Mouse (Mus musculus) mouse trophoblast stem cell (cell line): ENCODE measurements around the gene Mettl21e.

Experiments
- in situ Hi-C, 2 experiments: fragments of 300-500 bp; cut with MseI, MboI; formaldehyde crosslinking; loops; 2 replicates in 1 of 2; 3 replicates in 1 of 2; pipeline ENCODE4 v1.15.1; 2025

The Mettl21e gene

DNA sequence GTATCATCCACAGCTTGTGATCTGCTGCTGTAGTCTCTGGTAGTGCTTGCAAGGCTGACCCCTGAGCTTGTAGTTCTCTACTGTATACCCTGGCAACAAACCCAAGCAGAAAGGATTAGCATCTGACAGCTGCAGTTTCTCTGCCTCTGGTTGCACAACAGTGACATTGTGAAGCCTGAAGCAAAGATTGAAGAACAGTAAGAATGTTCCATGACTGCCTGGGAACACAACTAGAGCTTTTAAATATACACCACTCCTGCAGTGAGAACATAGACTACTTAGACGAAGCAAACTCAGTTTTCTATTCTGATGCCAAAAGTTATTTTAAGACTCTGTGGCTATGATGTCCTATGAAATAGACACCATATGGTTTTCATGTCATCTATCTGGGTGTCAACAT is at the start of gene Mettl21e:
Mettl21e (minus strand) TSS at position 86 of the 400 bp plus-strand sequence.
- in situ Hi-C loops, result no loop called here

- in situ Hi-C loops, result loop anchor here in 1 of 2 experiments (25.0 kb wide), 2 partner anchors 197 to 497 kb away; no protein-coding TSS in a partner anchor
These were observed 21.7 kb upstream of the Mettl21e start for GRCm38 (mm10) chr1:44240440-44240839.

DNA sequence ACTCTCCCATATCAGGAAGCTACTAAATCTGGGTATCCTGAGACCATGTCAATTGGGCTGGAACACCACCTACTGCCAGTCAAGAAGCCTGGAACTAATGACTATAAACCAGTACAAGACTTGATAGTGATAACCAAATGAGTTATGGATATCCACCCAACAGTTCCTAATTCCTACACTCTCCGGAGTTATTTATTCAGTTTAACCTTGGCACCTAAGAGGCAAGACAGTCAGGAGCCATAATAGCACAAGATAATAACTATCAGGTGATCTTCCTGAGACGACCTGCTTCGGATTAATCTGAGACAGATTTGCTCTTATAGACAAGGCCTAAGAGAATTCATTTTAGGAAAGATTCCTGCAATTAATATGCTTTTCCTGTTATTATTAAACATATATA is 21.2 kb upstream of the Mettl21e start:
- in situ Hi-C loops, result loop anchor here in 1 of 2 experiments (25.0 kb wide), 2 partner anchors 197 to 497 kb away; no protein-coding TSS in a partner anchor

GRCm38 (mm10) chr1:44237305-44237704 is 18.5 kb upstream of the Mettl21e start:
- in situ Hi-C loops, result loop anchor here in 1 of 2 experiments (25.0 kb wide), 2 partner anchors 200 to 500 kb away; no protein-coding TSS in a partner anchor

- in situ Hi-C loops, result loop anchor here in 1 of 2 experiments (25.0 kb wide), 2 partner anchors 202 to 502 kb away; no protein-coding TSS in a partner anchor
These were observed 16.6 kb upstream of the Mettl21e start for GRCm38 (mm10) chr1:44235311-44235710.

GRCm38 (mm10) chr1:44234531-44234930 is 15.8 kb upstream of the Mettl21e start:
- in situ Hi-C loops, result loop anchor here in 1 of 2 experiments (25.0 kb wide), 2 partner anchors 203 to 503 kb away; no protein-coding TSS in a partner anchor

- in situ Hi-C loops, result loop anchor here in 1 of 2 experiments (25.0 kb wide), 2 partner anchors 208 to 508 kb away; no protein-coding TSS in a partner anchor
These were observed 10.3 kb upstream of the Mettl21e start for GRCm38 (mm10) chr1:44229044-44229443.

DNA sequence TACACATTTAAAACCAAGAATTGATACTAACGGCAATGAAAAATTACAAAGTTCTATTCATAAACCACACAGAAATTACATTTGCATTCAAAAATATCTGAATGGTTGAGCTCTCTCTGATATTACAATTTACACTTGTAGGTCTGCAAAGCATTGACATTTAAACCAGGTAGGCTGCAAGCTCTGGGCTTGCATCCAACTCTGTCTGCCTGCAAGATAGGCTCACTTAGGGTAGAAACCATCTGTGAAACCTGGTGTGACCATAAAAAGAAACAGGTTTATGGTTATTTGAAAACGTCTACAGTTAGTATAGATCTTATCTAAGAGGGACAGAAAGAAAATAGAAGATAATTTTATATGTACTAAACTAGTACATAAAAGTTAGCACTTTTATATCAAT is 1.6 kb downstream of the Mettl21e start:
- in situ Hi-C loops, result no loop called here

DNA sequence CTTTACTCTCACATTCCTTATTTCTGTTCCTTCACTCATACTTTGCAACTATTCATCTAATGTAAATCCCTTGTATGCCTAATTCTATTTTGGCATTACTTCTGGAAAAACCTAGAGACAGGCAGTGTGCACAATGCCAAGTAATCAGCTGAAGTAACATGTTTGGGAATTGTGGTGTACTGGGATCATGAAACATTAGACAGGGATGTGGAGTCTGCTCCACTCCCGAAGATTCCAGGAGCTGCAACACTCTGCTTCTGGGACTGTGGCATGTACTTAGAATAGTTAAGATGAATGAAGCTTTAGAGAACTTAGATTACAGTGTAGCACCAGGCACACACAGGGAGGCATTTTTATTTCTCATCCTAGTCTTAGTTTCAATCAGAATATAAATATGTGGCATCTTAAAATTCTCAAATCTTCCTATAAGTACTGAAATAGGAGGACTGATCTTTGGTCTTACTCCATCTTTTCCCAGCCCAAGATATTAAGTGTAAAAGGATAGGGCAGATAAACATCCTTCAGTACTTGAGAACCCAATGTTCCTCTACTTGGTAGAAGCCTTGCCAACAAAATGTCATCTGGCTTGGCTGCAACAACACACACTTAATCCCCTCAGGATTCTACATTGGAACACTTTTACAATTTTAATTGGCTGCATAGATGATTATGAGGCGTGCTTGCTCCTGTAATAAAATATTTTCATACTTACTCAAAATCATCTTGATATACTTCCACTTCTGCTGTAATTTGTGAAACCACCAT is 2.2 kb downstream of the Mettl21e start:
- in situ Hi-C loops, result no loop called here

DNA sequence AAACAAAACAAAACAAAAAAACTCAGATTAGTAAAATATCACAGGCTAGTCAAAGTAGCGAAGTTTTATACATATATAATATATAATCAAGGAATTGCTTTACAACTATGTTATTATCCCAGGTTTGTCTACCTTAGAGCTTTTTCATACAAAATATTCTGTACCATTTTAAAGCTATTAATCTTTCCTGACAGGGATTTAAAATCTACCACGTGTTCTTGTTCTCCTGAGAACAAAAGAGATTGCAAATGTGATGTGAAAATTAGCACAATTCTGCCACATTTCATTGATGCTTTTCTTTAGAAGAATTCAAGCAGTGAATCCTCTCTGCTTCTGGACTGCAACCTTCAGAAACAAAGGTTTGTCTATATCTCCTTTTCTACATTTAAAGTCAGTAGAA is 4.3 kb downstream of the Mettl21e start:
- in situ Hi-C loops, result no loop called here

DNA sequence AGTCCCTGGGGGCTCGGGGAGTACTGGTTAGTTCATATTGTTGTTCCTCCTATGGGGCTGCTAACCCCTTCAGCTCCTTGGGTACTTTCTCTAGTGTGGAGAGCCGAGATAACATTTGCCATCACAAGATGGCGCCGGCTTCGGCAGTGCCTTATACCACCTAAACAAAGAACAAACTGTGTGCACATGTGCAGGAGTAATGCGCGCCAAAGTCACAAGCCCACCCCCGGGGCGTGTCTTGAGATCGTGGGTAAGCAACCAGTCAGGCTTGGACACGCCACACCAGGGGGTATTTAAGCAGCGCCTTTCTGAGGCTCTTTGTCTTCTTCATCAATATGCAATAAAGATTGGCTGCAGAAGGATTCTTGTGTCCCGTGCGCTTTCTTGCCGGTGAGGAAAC is 15.9 kb downstream of the Mettl21e start:
- in situ Hi-C loops, result no loop called here

DNA sequence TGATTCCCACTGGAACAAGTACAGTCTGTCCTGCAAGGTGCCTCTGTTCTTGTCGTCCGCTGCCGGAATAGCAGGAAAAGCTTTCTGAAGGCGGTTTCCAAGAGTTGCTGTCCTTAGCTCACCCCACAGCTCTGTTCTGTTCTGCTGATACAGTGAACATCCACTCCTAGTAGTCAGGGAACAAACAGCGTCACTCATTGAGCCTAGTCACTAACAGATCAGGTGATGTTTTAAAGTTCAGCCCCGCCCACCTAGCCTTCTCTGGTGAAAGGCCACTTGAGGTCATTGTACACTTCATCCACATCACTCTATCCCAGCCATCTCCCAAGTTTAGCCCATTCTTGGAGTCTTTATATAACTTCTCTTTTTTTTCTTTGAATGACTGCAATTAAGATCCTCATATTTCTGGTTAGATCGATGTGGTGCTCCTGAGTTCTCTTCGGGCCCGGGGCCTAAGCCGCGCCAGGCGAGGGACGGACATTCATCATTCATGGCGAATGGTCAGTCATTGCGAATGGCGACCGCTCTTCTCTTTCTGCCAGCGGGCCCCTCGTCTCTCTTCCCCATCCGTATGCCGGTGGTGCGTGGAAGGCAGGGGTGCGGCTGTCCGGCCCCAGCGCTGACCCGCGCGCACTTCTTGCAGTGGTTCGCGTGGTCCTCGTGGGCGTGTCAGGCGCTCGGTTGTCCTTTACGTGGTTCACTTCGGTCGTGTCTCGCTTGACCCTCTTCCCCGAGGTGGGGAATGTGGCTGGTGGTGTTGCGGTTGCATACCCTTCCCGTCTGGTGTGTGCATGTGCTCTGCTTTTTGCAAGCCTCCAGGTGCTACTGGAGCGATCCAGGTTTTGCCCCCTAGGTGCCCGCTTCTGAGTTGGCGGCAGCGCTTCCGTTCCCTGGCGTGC is 20.2 kb downstream of the Mettl21e start:
- in situ Hi-C loops, result no loop called here

GRCm38 (mm10) chr1:44186396-44186795 is 32.4 kb downstream of the Mettl21e start:
- in situ Hi-C loops, result no loop called here

- in situ Hi-C loops, result no loop called here
These were observed 40.7 kb downstream of the Mettl21e start for GRCm38 (mm10) chr1:44178086-44178485.

- in situ Hi-C loops, result no loop called here
These were observed 44.9 kb downstream of the Mettl21e start for GRCm38 (mm10) chr1:44173903-44174302.

DNA sequence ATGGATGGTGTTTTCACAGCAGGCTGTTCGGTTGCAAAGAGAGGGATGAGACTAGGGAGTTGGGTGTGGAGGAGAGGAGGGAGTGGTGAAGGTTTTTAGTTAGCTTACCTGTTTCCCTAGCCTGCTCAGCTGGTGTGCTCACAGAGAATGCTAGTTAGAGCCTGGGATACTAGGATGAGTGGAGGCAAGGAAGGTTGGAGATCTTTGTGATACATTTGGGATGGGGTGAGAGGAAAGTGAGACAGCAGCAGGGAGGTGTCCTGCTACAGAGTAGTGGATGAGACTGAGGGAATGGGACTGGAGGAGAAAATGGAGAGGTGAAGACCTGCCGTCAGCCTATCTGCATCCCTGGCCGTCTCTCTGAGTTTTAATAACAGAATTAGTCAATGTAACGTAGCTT is 46.1 kb downstream of the Mettl21e start:
- in situ Hi-C loops, result no loop called here

GRCm38 (mm10) chr1:44167859-44168383 is 50.8 kb downstream of the Mettl21e start:
- in situ Hi-C loops, result no loop called here

GRCm38 (mm10) chr1:44162389-44162788 is 56.4 kb downstream of the Mettl21e start:
- in situ Hi-C loops, result no loop called here

- in situ Hi-C loops, result no loop called here
These were observed 56.9 kb downstream of the Mettl21e start for GRCm38 (mm10) chr1:44161818-44162217.

DNA sequence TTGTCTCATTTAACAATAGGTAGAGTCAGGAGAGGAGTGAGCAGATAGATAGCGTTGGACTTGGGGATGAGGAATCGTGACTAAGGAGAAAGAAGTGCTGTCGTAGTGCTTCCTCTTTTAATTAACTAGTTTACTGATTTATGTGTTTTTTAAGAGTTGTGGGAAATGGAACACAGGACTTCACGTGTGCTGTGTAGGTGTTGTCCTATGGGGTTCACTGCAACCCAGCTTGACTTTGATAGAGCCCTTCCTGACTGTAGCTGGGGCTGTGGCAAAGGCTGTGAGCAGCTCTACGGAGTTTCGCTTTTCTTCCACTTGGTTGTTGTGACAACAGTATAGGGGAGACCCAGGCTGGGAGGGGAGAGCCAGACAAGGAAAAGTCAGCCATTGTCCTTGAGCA is 60.4 kb downstream of the Mettl21e start:
- in situ Hi-C loops, result no loop called here

- in situ Hi-C loops, result no loop called here
These were observed 63.5 kb downstream of the Mettl21e start for GRCm38 (mm10) chr1:44155287-44155686.
